Mouse (Mus musculus) megakaryocyte, embryonic 14.5 days (primary cell): ENCODE data around the gene Adap1. TPM values are rescaled to one million over a fixed set of nuclear protein-coding genes. Genes with fewer than 3 reads are reported as not detected.
A peak's percentile ranks its signal among the peaks of the same experiment; 100 is the strongest.

Experiments
- H3K27me3 ChIP-seq: replicated peaks from 2 replicates; pipeline ENCODE3; 2012; ENCODE audit warnings: inconsistent platforms
- H3K36me3 ChIP-seq: replicated peaks from 2 replicates; pipeline ENCODE3; 2012; ENCODE audit warnings: low read length, inconsistent platforms, mixed read lengths
- H3K4me1 ChIP-seq: 2 replicates; pipeline ENCODE4 v1.6.1; 2012; ENCODE audit warnings: inconsistent platforms
- H3K4me3 ChIP-seq: replicated peaks from 2 replicates; pipeline ENCODE3; 2012; ENCODE audit warnings: moderate library complexity, mild to moderate bottlenecking, inconsistent platforms
- H3K9me3 ChIP-seq: 2 replicates; pipeline ENCODE4 v1.6.1; 2012; ENCODE audit warnings: inconsistent platforms
- FLI1 ChIP-seq: IDR thresholded peaks from 2 replicates; pipeline ENCODE4 v1.6.1; 2012; ENCODE audit warnings: low read length, inconsistent platforms, mixed read lengths
- GATA1 ChIP-seq: IDR thresholded peaks from 3 replicates; pipeline ENCODE4 v1.6.1; 2012; ENCODE audit warnings: mixed read lengths, low read length, inconsistent platforms, borderline replicate concordance
- polyA plus RNA-seq: library from polyadenylated mRNA; stranded (reverse); fragments of >175 nt; gene quantifications from 2 replicates; pipeline ENCODE4 v1.2.3, GENCODE M21; 2012; ENCODE audit warnings: low replicate concordance; ENCODE audit not compliant: insufficient read depth

Gene Adap1
- polyA plus RNA-seq, 1 experiment: 59.2 TPM

DNA sequence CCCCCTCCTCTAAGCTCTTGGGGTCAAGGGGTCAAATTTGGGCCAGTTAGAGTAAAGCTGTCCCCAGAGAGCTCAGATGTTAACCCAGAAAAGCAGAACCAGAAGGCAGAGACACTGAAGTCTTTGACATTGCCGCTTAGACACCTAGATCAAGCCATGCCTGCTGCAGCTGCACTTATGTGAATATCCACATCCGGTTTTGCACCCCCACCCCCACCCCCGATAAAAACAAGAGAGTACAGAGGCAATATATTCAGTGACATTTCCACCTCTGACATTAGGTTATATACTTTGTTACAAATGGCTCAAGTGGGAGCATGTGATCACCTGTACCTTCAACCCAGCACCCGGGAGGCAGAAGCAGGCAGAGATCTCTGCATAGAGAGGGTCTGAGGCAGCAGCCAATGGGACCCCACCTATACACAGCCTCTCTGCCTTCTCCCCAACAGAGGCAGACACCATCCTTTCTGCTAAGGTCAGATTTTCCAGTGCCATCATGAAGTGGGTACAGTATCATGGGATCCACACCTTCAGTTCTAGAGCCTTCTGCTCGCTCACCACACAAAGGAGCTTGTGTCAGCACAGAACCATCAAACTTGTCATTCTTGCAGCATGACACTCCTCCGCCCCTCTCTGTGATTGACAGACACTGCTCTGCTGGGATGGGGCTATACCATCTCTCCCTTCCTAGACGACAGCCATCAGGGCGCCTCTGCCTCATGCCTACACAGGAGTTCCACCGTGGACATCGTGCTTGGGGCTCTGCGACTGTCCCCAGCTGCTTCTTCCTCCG is 34.8 kb downstream of the Adap1 start:
- peaks cover 93% of the 10 kb centered on the region for H3K4me1 ChIP-seq

DNA sequence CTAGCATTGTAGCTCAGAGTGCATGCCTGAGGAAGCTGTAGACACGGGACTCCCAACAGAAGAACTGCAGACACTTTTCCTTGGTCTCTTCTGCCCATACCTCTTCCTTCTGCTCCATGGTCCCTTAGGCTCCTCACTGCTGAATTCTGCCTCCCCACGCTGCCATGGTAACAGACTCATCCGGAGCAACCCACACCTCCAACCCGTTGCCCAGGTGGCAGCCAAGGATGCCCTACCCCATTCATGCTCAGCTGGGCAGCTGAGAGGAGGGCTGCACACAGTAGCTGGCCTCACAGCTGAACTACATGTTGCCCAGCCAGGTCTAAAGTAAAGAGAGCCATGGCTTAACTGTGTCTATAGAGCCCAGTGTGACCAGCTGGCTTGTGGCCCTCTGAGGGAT is 36.8 kb downstream of the Adap1 start:
- Histone ChIP-seq H3K27me3 (no peaks in the 10 kb centered on the region), H3K36me3 (peaks cover 76% of the 10 kb centered on the region), H3K4me1 (peaks cover 93% of the 10 kb centered on the region), H3K9me3 (no peaks in the 10 kb centered on the region), H3K4me3 (peak overlapping the region; percentile 48)
- TF ChIP-seq GATA1: no peak
- no peak for TF ChIP-seq FLI1

More for the DNA sequence above, 34.8 kb downstream of the Adap1 start:
- H3K36me3 ChIP-seq: peaks cover 77% of the 10 kb centered on the region
- no peak overlapping the region for H3K4me3 ChIP-seq
- peaks cover 18% of the 10 kb centered on the region for H3K9me3 ChIP-seq
- TF ChIP-seq GATA1: no peak
- no peak for TF ChIP-seq FLI1
- H3K27me3 ChIP-seq: no peaks in the 10 kb centered on the region

DNA sequence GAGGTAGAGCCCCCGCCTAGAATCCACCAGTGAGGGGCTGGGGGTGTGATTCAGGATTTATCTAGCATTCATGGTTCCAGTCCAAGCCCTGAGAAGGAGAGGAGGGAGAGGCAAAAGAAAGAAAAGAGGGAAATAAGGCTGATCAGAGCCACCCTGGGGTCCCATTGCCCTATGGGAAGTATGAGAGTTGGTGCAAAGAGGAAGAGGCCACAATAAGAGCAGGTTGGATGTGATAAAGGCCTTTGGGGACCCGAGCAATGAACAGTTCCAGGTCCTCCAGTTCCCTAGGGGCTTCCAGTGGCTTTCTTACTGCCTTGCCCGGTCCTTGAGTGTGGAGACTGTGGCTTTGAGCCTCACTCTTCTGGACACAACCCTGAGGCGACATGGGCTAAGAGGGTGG is 37.6 kb downstream of the Adap1 start:
- peaks cover 93% of the 10 kb centered on the region for H3K4me1 ChIP-seq

DNA sequence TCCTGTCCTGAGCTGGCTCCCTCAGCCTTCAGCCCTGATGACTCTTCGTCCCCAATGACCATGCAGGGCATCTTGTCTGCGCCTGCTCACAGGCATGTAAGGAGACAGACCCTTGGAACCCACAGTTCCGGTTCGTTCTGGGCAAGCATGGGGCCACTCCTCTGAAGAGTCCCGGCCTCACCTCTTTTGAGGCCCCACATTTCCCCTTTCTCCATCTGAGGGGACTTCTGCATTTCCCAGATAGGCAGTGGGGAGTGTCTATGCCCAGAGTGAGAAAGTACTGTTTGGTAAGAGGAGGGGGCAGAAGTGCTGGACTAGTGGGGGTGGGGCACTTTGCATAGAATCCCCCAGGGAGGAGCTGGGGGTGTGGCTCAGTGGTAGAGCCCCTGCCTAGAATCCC is 38.3 kb downstream of the Adap1 start:
- Histone ChIP-seq H3K36me3 (peaks cover 71% of the 10 kb centered on the region), H3K4me3 (peak overlapping the region; percentile 83), H3K4me1 (peaks cover 93% of the 10 kb centered on the region), H3K27me3 (no peaks in the 10 kb centered on the region), H3K9me3 (no peaks in the 10 kb centered on the region)
- TF ChIP-seq GATA1 (no peak), FLI1 (no peak)

More for the DNA sequence above, 37.6 kb downstream of the Adap1 start:
- Histone ChIP-seq H3K4me3 (peak overlapping the region; percentile 52), H3K36me3 (peaks cover 75% of the 10 kb centered on the region), H3K9me3 (no peaks in the 10 kb centered on the region), H3K27me3 (no peaks in the 10 kb centered on the region)
- TF ChIP-seq GATA1 (no peak), FLI1 (no peak)

DNA sequence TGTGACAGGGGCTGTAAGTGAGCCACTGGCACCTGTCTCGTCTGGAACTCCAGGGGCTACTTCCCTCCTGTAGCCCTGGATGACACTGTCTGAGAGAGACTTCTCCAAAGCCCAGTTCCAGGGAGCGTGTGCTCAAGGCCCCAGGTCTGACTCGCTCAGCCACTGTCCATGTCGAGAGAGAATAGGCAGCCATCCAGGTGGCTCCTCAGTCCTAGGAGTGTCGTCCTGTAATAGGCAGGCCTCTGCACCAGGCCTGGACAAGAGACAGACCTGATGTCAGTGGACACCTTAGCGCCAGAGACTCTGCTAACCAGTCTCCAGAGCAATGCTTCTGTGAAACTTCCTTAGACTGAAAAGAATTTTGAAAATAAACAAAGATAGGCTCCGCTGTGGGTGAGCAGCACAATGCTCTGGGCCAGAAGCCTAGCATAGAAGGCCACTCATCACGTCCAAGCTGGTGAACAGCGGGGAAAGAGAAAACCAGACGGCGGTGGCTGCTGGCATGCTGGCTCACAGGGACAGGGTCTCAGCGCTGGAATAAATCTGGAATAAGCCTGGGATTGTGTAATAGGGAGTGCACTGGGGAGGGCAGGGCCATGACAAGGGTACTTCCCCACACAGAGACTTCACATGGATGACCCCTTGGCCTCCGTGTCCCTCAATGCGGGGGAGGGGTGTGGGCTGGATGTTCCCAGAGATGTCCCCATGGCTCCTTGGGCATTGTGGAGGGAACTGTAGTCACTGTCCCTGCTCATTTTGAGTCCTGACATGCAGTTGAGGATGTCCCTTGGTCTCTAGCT is 39.1 kb downstream of the Adap1 start:
- no peaks in the 10 kb centered on the region for H3K27me3 ChIP-seq
- H3K36me3 ChIP-seq: peaks cover 69% of the 10 kb centered on the region
- TF ChIP-seq GATA1: no peak
- no peak for TF ChIP-seq FLI1
- peak overlapping the region; percentile 75 for H3K4me3 ChIP-seq
- H3K4me1 ChIP-seq: peaks cover 96% of the 10 kb centered on the region
- H3K9me3 ChIP-seq: no peaks in the 10 kb centered on the region

DNA sequence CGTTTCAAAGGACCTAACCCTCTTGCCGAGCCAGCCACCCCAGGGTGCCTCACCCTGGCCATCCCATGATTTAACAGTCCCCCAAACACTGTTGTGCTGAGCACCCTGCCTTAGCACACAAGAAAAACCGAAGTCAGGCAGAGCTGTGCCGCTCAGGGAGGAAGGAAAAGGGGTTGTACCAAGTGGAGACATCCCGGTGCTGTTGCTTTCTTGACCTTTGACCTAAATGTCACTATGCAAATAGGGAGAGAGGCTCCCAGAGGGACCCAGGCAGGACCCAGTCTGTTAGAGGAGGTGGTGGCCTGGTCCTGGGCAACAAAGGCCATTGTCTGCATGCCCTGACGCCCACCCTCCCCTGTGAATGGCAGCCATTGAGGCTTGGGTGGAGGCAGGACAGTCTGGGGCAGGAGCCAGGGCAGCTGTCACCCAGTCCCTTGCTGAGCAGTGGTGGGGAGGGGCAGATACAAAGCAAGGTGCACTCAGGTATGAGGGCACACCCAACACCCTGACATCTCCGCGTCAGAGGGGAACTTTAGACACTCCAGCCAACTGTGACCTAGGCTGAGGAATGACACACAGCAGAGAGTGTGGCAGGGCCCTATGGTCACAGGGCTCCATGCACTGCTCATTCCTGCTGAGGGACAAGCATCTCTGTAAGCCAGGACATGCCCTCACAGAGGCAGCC is 39.9 kb downstream of the Adap1 start:
- Histone ChIP-seq H3K4me3 (peak overlapping the region; percentile 75), H3K9me3 (no peaks in the 10 kb centered on the region), H3K36me3 (peaks cover 69% of the 10 kb centered on the region), H3K27me3 (no peaks in the 10 kb centered on the region), H3K4me1 (peaks cover 90% of the 10 kb centered on the region)
- no peak for TF ChIP-seq FLI1
- no peak for TF ChIP-seq GATA1

DNA sequence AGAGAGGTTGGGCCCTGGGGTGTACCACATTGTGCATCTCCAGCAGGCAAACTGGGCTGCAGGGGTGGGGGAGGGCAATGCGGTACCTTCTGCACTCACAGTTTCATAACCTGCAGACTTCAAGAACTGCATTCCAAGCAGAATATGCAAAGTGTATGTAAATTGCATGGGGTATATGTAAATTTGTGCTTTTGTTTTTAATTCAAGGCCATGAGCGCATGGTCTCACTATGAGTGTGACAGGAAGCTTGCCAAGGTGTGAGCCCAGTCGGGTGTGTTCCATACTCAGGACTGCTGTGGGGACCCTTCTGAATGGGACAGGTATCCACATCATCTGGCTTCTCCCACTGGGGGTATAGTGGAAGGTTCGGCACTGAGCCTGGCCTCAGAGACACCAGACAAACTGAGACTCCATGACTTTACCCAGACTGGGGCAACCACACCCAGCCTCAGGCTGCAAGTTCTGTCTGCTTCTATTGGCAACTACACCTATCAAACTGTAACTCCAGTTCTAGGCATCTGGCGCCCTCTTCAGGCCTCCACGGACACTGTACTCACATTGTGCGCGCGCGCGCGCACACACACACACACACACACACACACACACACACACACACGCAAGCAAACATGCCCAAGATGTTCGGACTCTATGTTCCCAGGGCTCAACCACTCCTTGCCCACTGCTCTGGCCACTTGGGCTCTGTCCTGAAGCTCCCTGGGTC is 41.8 kb downstream of the Adap1 start:
- TF ChIP-seq GATA1 (no peak), FLI1 (no peak)
- Histone ChIP-seq H3K27me3 (no peaks in the 10 kb centered on the region), H3K9me3 (no peaks in the 10 kb centered on the region), H3K4me3 (no peak overlapping the region), H3K36me3 (peaks cover 72% of the 10 kb centered on the region), H3K4me1 (peaks cover 72% of the 10 kb centered on the region)

DNA sequence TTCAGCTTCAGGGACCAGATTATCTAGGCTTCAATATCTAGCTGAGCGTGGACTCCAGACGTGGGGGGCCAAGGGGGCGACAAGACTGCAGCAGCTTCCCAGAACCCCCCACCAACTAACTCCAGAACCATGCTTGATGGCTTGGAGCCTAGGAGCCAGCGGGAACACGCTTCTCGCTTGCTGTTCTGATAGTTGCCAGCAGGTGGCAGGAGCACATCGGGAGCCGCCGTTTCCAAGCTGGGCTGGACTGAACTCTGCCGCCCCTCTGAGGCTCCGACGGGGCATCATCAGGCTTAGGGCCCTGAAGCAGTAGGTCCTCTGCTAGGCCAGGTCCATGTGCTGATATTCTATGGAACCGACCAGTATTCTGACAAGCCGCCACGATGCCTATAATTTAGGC is 43.2 kb downstream of the Adap1 start:
- H3K27me3 ChIP-seq: no peaks in the 10 kb centered on the region
- peaks cover 80% of the 10 kb centered on the region for H3K36me3 ChIP-seq
- H3K4me1 ChIP-seq: peaks cover 58% of the 10 kb centered on the region
- no peaks in the 10 kb centered on the region for H3K9me3 ChIP-seq
- peak overlapping the region; percentile 7 for H3K4me3 ChIP-seq
- TF ChIP-seq GATA1 (no peak), FLI1 (no peak)
